ENCODE assay signal across 11 mouse cellular contexts in the genomic region with DNA sequence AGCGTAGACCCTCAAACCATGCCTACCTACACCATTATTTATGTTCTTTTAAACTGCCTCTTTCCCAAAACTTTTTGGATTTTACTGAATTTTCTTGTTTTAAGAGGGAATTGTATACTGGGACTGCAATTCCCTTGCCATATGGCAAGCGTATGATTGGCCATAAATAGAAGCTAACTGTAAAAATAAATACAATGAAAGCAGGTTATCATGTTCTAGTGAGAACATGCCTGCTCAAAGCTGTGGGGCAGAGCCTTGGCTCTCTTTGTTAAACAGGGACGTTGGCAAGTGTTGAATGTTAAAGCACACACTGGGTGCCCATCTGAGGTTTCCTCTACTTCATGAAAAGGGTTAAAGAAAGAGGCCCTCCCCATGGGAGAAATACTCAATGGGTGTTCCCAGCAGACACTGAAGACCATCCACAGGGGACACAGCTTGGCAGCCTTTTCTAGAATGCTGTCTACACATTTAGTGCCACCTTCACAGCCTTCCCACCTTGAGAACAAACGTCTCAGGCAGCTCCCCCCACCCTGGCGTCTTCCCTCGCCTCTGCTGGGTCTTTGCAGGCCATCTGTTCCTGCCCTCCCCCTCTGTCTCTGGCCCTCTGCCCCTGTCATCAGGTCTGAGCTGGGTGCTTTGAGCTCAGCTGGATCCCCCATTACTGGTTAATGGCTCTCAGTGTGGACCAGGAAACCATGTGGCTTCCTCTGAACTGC.
DNase-seq lines count a peak whose midpoint lies in the region; ATAC-seq lines count a peak whose summit lies in the region.
"Had no signal": no experiment of that assay in that cellular context is flagged by ENCODE, and none has a peak within 500 bp of the region (broad histone marks: within the 10 kb centered on the region; RNA-seq: fewer than 3 reads in every experiment).

No protein-coding gene starts in this region.

- intact Hi-C loops in left cerebral cortex, postnatal 4 days (cut with DNase I), result no loop called here

- WGBS in forebrain, embryonic 15.5 days, result 29% methylated on average over 6 of the region's 6 CpGs

- H3K36me3 ChIP-seq in forebrain, embryonic 15.5 days, result no peaks in the 10 kb centered on the region

- no peaks in the 10 kb centered on the region for H3K9me3 ChIP-seq in forebrain, embryonic 15.5 days

- peaks cover 46% of the 10 kb centered on the region for H3K4me1 ChIP-seq in forebrain, embryonic 15.5 days

- ATAC-seq in forebrain, embryonic 15.5 days (replicated peaks), result peak; percentile 77

- H3K9ac ChIP-seq in forebrain, embryonic 15.5 days (replicated peaks), result no peak overlapping the region

- H3K27ac ChIP-seq in forebrain, embryonic 15.5 days (replicated peaks), result peak overlapping the region; percentile 73

- H3K4me2 ChIP-seq in forebrain, embryonic 15.5 days (replicated peaks), result no peak overlapping the region

- peak; percentile 52 for DNase-seq in right cerebral cortex, adult 18-20 months
- no peak for DNase-seq in right cerebral cortex, postnatal 4 days
- peak; percentile 79 for DNase-seq in left cerebral cortex, postnatal 4 days
- peak; percentile 38 for DNase-seq in retina, postnatal 7 days (ENCODE audit: low read depth, low spot score)
- DNase-seq in ovary, postnatal 14 days (ENCODE audit: low spot score), result no peak
- no peak for DNase-seq in kidney, adult 9 months
- DNase-seq in spleen, adult 12 weeks (ENCODE audit: low spot score), result no peak
- DNase-seq: gastrocnemius, postnatal 14 days; lung, adult 18-20 months; thymus, adult 2 months had no signal

- H3K27me3 ChIP-seq in forebrain, embryonic 15.5 days, result no peaks in the 10 kb centered on the region

- no peak overlapping the region for H3K4me3 ChIP-seq in forebrain, embryonic 15.5 days

Comparison
In these comparisons a context has a peak if more than half of its experiments do, and no peak if none do; other contexts are left out.
1. DNase-seq: peak in right cerebral cortex, adult 18-20 months (single experiment), left cerebral cortex, postnatal 4 days (single experiment) and retina, postnatal 7 days (single experiment); none in right cerebral cortex, postnatal 4 days (single experiment), ovary, postnatal 14 days (single experiment), kidney, adult 9 months (single experiment) and spleen, adult 12 weeks (single experiment).